Mouse (Mus musculus): ENCODE measurements at regions not wholly inside any gene's neighbourhood (a gene's known extent, or its start where the extent isn't known, plus 50 kb on each side); places are given as distances from the start of the nearest gene placed in this dataset.

DNA sequence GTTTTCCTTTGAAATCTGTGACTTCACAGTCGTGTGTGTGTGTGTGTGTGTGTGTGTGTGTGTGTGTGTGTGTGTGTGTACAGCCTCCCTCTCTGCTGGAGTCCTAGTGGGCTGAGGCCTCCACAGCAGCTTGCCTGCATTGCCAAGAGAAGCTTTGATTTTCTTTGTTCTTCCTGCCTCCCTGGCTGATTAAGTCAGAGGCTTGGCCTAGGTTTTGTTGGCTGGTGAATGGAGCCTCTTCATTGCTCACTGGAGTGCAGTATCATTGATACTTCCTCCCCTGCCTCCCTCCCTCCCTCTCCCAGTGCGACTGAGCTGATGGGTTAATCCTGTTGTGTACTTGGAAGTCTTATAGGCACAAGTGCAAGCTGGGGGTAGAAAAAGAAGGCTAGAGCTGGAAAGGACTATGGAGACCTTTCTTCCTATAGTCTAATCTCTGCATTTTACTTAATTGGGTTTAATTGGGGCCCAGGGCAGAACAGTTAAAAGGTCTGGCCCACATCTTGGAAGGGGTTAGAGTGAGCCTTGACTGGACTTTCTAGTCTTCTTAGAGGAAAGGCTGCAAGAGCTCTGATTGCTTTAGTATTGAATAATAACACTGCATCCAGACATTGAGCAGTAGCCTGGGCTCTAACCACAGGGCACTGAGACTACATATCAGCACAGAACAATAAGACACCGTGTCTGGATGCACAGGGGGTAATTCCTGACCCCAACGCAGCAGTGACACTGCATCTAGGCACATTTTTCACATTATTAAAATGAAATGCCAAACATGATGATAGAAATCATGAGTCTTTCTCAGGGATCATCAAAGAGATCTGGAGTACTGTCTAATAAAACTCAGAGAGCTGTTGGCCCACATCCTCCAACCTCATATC is 62.9 kb upstream of the Nepro start:
- TF ChIP-seq MAFK (IDR thresholded peaks at IDR 0.05; ENCODE audit: insufficient read depth, low read depth, low read length) (no peak), ZC3H11A (IDR thresholded peaks at IDR 0.05; ENCODE audit: borderline replicate concordance, low read depth, low read length) (no peak)
